Mouse (Mus musculus): ENCODE results near the gene Smco3. TPM values are rescaled to one million over a fixed set of nuclear protein-coding genes. Genes with fewer than 3 reads are reported as not detected.
"Not testable (repeated sequence)": the region's sequence is repeated elsewhere in the genome, so short reads cannot be mapped to it uniquely, and the experiment has no call there.

Gene Smco3
- total and polyA plus RNA-seq, 2 experiments: not detected

DNA sequence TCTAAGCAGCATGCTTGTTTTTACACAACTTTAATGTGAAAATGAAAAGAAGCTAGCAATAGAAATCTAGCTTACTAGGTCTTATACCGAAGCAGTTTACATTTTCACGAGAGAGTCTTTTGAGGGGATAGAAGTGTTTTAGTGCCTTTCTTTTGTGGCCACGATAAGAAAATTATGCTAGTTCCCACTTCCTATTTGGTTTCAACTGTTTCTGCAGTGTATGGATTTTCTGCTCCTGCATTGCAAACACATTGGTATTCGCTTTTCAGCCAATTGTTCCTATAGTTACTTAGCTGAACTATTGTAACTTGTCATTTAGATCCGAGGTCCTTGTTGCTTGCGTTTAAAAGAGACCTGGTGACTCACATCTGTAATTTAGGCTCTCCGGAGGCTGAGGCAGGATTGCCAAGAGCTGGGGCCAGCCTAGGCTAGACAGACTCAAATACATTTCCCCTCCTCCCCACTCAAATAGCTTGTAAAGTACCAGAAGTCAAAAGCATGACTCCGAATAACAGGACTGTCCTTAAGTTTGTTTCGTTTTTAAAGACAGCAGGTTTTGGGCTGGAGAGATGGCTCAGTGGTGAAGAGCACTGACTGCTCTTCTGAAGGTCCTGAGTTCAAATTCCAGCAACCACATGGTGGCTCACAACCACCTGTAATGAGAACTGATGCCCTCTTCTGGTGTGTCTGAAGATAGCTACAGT is 30.4 kb downstream of the Smco3 start:
- Histone ChIP-seq H3K36me3 (ENCODE audit: control insufficient read depth, insufficient read depth, low read length) (no peaks in the 10 kb centered on the region), H3K27ac (replicated peaks; ENCODE audit: insufficient read depth, low read depth, low read length) (peak overlapping the region; percentile 72), H3K4me3 (ENCODE audit: insufficient read depth, low read depth, low read length) (peak overlapping the region; percentile 25), H3K4me1 (ENCODE audit: control insufficient read depth, insufficient read depth, low read length) (peaks cover 12% of the 10 kb centered on the region), H3K9ac (ENCODE audit: low read depth, low read length) (no peak overlapping the region), H3K27me3 (ENCODE audit: control insufficient read depth, insufficient read depth, low read length) (no peaks in the 10 kb centered on the region), H3K79me2 (ENCODE audit: control insufficient read depth, insufficient read depth, low read length) (no peaks in the 10 kb centered on the region; the same call in 1 of the 2 replicates)
- peak; percentile 42 for DNase-seq (ENCODE audit: extremely low read depth, low read depth, low spot score)
- TF ChIP-seq POLR2A (IDR thresholded peaks at IDR 0.05; ENCODE audit: extremely low read depth, insufficient read depth, low read length): no peak
- TF ChIP-seq CTCF (IDR thresholded peaks at IDR 0.05; ENCODE audit: low read depth, low read length): no peak
- 11% methylated on average over 9 of the region's 9 CpGs for WGBS

DNA sequence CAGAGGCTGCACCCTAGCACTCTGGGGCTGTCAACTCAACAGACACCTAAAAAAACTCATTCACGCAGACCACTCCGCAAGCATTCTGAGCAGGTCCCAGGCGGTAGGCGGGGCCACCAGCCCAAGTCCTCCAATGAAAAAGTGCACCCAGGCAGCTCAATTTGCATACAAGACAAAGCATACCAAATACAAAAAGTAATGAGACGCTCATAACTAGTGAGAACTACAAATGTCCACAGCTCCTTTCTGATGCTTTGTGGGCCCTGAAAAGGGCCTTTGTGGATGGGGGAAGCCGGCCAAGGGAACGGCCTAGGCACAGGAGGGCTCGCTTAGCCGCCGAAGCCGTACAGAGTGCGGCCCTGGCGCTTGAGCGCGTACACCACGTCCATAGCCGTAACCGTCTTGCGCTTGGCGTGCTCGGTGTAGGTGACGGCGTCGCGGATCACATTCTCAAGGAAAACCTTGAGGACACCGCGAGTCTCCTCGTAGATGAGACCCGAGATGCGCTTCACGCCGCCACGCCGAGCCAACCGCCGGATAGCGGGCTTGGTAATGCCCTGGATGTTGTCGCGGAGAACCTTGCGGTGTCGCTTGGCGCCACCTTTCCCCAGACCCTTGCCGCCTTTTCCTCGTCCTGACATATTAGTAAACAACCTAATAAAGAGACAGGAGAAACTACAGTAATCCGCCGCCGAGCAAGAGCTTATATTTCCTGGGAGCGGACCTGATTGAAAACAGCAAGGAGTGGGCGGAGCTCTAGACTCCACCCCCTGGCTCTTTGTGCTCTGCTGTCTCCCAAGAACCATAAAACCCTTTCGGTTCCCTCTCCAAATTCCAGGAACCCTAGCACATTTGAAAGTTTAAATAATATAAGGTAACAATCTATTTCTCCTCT is 31.3 kb downstream of the Smco3 start, which contains the start of gene Hist4h4:
Gene Hist4h4 (minus strand): TSS at position 677 of the 895 bp plus-strand sequence.
- Histone ChIP-seq H3K4me1 (ENCODE audit: control insufficient read depth, insufficient read depth, low read length) (peaks cover 7% of the 10 kb centered on the region; the same call in 1 of the 2 replicates), H3K9ac (ENCODE audit: low read depth, low read length) (peak within 1 kb of the TSS; percentile 95), H3K27me3 (ENCODE audit: control insufficient read depth, insufficient read depth, low read length) (no peaks in the 10 kb centered on the region), H3K4me3 (ENCODE audit: insufficient read depth, low read depth, low read length) (peak within 1 kb of the TSS; percentile 68), H3K27ac (replicated peaks; ENCODE audit: insufficient read depth, low read depth, low read length) (peak within 1 kb of the TSS; percentile 96), H3K36me3 (ENCODE audit: control insufficient read depth, insufficient read depth, low read length) (no peaks in the 10 kb centered on the region), H3K79me2 (ENCODE audit: control insufficient read depth, insufficient read depth, low read length) (no peaks in the 10 kb centered on the region; the same call in 1 of the 2 replicates)
- DNase-seq (ENCODE audit: extremely low read depth, low read depth, low spot score): peak; percentile 90
- peak; percentile 97 for TF ChIP-seq POLR2A (IDR thresholded peaks at IDR 0.05; ENCODE audit: extremely low read depth, insufficient read depth, low read length)
- no peak for TF ChIP-seq CTCF (IDR thresholded peaks at IDR 0.05; ENCODE audit: low read depth, low read length)
- WGBS: under 1% methylated on average over 50 of the region's 50 CpGs

DNA sequence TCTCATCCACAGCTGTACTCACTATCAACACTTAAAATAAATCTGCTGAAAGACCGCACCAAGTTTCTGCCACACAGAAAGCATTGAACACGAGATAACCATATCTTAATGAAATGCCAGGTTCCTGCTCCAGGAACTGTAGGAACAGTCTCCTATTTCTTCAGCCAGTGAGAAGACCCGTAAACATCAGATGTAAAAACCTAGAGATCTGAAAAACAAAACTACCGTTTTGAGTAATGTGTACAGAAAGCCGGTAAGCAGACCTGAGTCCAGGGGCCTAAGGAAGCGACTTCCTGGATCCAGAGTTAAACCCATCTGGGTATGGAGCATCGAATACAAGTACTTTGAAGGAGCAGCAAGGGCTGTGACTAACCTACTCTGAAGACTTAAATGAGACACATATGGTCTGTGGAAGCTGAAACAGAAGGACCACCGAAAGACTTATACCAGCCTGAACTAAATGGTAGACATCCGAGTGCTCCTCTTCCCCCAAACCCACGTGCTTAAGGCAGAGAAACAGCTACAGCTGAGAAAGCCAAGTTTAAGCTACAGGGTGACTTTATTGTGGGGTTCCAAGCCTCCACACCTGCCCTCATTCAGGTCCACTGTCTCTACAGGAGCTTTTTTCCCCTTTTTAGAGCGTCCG is 32.0 kb downstream of the Smco3 start:
- H3K27me3 ChIP-seq (ENCODE audit: control insufficient read depth, insufficient read depth, low read length): no peaks in the 10 kb centered on the region
- H3K4me3 ChIP-seq (ENCODE audit: insufficient read depth, low read depth, low read length): peak overlapping the region; percentile 68
- 14% methylated on average over 12 of the region's 12 CpGs for WGBS
- H3K9ac ChIP-seq (ENCODE audit: low read depth, low read length): peak overlapping the region; percentile 44
- H3K27ac ChIP-seq (replicated peaks; ENCODE audit: insufficient read depth, low read depth, low read length): peak overlapping the region; percentile 96
- H3K4me1 ChIP-seq (ENCODE audit: control insufficient read depth, insufficient read depth, low read length): peaks cover 7% of the 10 kb centered on the region; the same call in 1 of the 2 replicates
- no peaks in the 10 kb centered on the region for H3K79me2 ChIP-seq (ENCODE audit: control insufficient read depth, insufficient read depth, low read length)
- DNase-seq (ENCODE audit: extremely low read depth, low read depth, low spot score): no peak
- no peak for TF ChIP-seq CTCF (IDR thresholded peaks at IDR 0.05; ENCODE audit: low read depth, low read length)
- no peak for TF ChIP-seq POLR2A (IDR thresholded peaks at IDR 0.05; ENCODE audit: extremely low read depth, insufficient read depth, low read length)
- H3K36me3 ChIP-seq (ENCODE audit: control insufficient read depth, insufficient read depth, low read length): no peaks in the 10 kb centered on the region

DNA sequence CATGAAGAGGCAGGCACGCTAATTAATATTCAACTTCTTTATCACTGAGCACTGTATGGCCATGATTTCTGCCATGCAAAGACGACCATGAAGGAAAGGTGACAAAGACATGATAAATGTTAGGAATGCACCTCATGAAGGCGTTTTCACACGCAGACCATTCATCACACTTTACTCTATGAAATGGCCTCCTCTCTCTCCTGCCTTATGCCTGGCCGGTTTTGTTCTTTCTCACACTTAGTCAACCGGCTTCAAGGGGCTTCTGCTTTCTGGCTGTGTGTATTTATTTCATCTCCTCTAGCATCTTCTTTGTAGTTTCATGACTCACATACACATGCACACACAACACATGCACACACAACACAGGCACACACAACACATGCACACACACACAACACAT is 34.0 kb downstream of the Smco3 start:
- H3K27ac ChIP-seq (replicated peaks; ENCODE audit: insufficient read depth, low read depth, low read length): no peak overlapping the region
- no peak overlapping the region for H3K9ac ChIP-seq (ENCODE audit: low read depth, low read length)
- no peaks in the 10 kb centered on the region for H3K27me3 ChIP-seq (ENCODE audit: control insufficient read depth, insufficient read depth, low read length)
- H3K79me2 ChIP-seq (ENCODE audit: control insufficient read depth, insufficient read depth, low read length): no peaks in the 10 kb centered on the region
- no peak overlapping the region for H3K4me3 ChIP-seq (ENCODE audit: insufficient read depth, low read depth, low read length)
- H3K4me1 ChIP-seq (ENCODE audit: control insufficient read depth, insufficient read depth, low read length): peaks cover 7% of the 10 kb centered on the region; the same call in 1 of the 2 replicates
- no peaks in the 10 kb centered on the region for H3K36me3 ChIP-seq (ENCODE audit: control insufficient read depth, insufficient read depth, low read length)
- TF ChIP-seq CTCF (IDR thresholded peaks at IDR 0.05; ENCODE audit: low read depth, low read length) (no peak), POLR2A (IDR thresholded peaks at IDR 0.05; ENCODE audit: extremely low read depth, insufficient read depth, low read length) (no peak)
- no peak for DNase-seq (ENCODE audit: extremely low read depth, low read depth, low spot score)
- WGBS: 89% methylated on average over 6 of the region's 6 CpGs

DNA sequence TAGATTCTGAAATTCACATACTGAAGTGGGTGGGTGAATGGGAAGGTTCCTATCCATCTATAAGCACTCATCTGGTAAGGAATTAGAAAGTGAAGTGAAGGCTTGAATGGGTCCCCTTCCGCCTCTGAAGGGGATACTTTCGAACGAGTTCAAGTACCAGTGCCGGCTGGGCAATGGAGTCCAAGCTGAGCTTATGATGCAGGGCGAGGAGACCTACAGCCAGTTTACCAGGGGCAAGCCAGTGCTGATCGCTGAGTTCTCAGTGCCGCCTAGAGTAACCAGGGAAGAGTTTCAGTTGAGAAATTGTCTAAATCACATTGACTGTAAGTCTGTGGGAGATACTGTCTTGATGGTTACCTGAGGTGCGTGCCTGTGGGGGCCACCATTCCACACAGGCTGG is 34.5 kb downstream of the Smco3 start:
- no peaks in the 10 kb centered on the region for H3K27me3 ChIP-seq (ENCODE audit: control insufficient read depth, insufficient read depth, low read length)
- no peak overlapping the region for H3K27ac ChIP-seq (replicated peaks; ENCODE audit: insufficient read depth, low read depth, low read length)
- no peaks in the 10 kb centered on the region for H3K79me2 ChIP-seq (ENCODE audit: control insufficient read depth, insufficient read depth, low read length)
- H3K9ac ChIP-seq (ENCODE audit: low read depth, low read length): no peak overlapping the region
- no peak overlapping the region for H3K4me3 ChIP-seq (ENCODE audit: insufficient read depth, low read depth, low read length)
- no peak for DNase-seq (ENCODE audit: extremely low read depth, low read depth, low spot score)
- WGBS: 94% methylated on average over 8 of the region's 8 CpGs
- H3K36me3 ChIP-seq (ENCODE audit: control insufficient read depth, insufficient read depth, low read length): no peaks in the 10 kb centered on the region
- H3K4me1 ChIP-seq (ENCODE audit: control insufficient read depth, insufficient read depth, low read length): peaks cover 7% of the 10 kb centered on the region; the same call in 1 of the 2 replicates
- TF ChIP-seq POLR2A (IDR thresholded peaks at IDR 0.05; ENCODE audit: extremely low read depth, insufficient read depth, low read length) (no peak), CTCF (IDR thresholded peaks at IDR 0.05; ENCODE audit: low read depth, low read length) (no peak)

DNA sequence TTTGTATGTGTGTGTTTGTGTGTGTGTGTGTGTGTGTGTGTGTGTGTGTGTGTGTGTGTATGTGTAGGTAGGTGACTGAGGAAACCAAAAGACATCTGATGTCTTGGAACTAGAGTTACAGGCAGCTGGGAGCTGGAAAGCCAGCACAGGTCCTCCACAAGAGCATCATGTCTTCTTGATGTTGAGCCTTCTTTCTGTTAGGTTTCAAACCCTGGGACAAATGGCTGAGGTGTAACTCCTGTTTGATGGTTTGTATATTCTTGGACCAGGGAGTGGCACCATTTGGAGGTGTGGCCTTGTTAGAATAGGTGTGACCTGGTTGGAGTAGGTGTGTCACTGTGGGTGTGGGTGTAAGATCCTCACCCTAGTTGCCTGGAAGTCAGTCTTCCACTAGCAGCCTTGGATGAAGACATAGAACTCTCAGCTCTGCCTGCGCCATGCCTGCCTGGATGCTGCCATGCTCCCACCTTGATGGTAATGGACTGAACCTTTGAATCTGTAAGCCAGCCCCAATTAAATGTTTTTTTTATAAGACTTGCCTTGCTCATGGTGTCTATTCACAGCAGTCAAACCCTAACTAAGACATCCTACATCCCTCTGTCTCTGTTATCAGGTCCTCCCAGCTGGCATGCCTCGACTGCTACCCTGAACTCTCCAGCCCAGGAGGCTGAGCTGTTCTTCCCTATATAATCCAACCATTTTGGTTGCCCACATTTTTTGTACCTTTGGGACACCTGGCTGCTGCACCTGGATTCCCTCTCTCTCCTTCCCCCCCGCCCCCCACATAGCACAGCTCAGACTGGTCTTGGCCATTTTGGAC is 37.2 kb downstream of the Smco3 start:
- not testable (repeated sequence) for H3K27ac ChIP-seq (replicated peaks; ENCODE audit: insufficient read depth, low read depth, low read length); H3K36me3 ChIP-seq (ENCODE audit: control insufficient read depth, insufficient read depth, low read length); H3K4me1 ChIP-seq (ENCODE audit: control insufficient read depth, insufficient read depth, low read length); DNase-seq (ENCODE audit: extremely low read depth, low read depth, low spot score); H3K27me3 ChIP-seq (ENCODE audit: control insufficient read depth, insufficient read depth, low read length); H3K9ac ChIP-seq (ENCODE audit: low read depth, low read length); H3K4me3 ChIP-seq (ENCODE audit: insufficient read depth, low read depth, low read length); H3K79me2 ChIP-seq (ENCODE audit: control insufficient read depth, insufficient read depth, low read length)
- WGBS: 92% methylated on average over 3 of the region's 3 CpGs
